Mouse (Mus musculus) layer of hippocampus, postnatal 25 days (tissue): Measurements from ENCODE around the gene AU021092. TPM values are rescaled to one million over a fixed set of nuclear protein-coding genes. Genes with fewer than 3 reads are reported as not detected.

Source experiments
- microRNA-seq, 2 experiments: library from miRNA; unstranded; fragments of <30 nt; microRNA quantifications; one replicate each; pipeline ENCODE4 v1.2.0; 2021
- total RNA-seq, 2 experiments: library from RNA; stranded (reverse); gene quantifications; 2 replicates each; pipeline ENCODE4 v1.2.3; 2021

Gene AU021092
- total RNA-seq, 2 experiments from 2014 or later: 4.8 to 5.9 TPM

Small RNA genes lying within 50 kb of the gene (microRNA-seq; reads per million reads assigned to microRNA genes)
- gene Gm23689 (0 reads per million in 2 experiments), gene Gm26095 (0 reads per million in 2 experiments), gene Mir6364 (0 reads per million in 2 experiments)

Other genes with a start within 250 kb of the AU021092 start
- gene Sept12, start 224.4 kb downstream of the AU021092 start, total RNA-seq: not detected
- not detected for gene Smim22, start 215.0 kb downstream of the AU021092 start, total RNA-seq
- 100 to 1,000 TPM; 361 to 407 TPM for gene Rogdi, start 208.7 kb downstream of the AU021092 start, total RNA-seq
- gene Glyr1, start 172.4 kb downstream of the AU021092 start, total RNA-seq: 100 to 1,000 TPM; 135 to 138 TPM
- 10 to 100 TPM; 41.4 to 42.1 TPM for gene Ubn1, start 172.2 kb downstream of the AU021092 start, total RNA-seq
- gene Ppl, start 89.9 kb downstream of the AU021092 start, total RNA-seq: 1 to 10 TPM; 1.3 to 1.6 TPM
- 1 to 10 TPM; 5.8 to 6.7 TPM for gene Sec14l5, start 75.2 kb downstream of the AU021092 start, total RNA-seq
- 10 to 100 TPM in 1 of 2 experiments, 1 to 10 TPM in 1; 9.7 to 12.9 TPM for gene Nagpa, start 18.3 kb downstream of the AU021092 start, total RNA-seq
- 10 to 100 TPM; 27.1 to 31.7 TPM for gene Alg1, start 11.3 kb upstream of the AU021092 start, total RNA-seq
- gene Eef2kmt, start 33.7 kb upstream of the AU021092 start, total RNA-seq: 1 to 10 TPM; 3.3 to 5.6 TPM